Mouse (Mus musculus): ENCODE results near the gene Srgap1.

The Srgap1 gene

GRCm38 (mm10) chr10:122017063-122017462 is 30.1 kb downstream of the Srgap1 start:
- no peak for DNase-seq (ENCODE audit: low spot score in 2 of 2)

GRCm38 (mm10) chr10:122016631-122017030 is 30.5 kb downstream of the Srgap1 start:
- DNase-seq (ENCODE audit: low spot score in 2 of 2) = no peak

- DNase-seq (ENCODE audit: low spot score in 2 of 2) = no peak
These were observed 34.8 kb downstream of the Srgap1 start for GRCm38 (mm10) chr10:122012321-122012720.

GRCm38 (mm10) chr10:122008731-122009391 is 38.3 kb downstream of the Srgap1 start:
- no peak for DNase-seq (ENCODE audit: low spot score in 2 of 2)

GRCm38 (mm10) chr10:122008370-122008730 is 38.8 kb downstream of the Srgap1 start:
- no peak for DNase-seq (ENCODE audit: low spot score in 2 of 2)

- DNase-seq (ENCODE audit: low spot score in 2 of 2) = no peak
These were observed 40.5 kb downstream of the Srgap1 start for GRCm38 (mm10) chr10:122006606-122007005.

- no peak for DNase-seq (ENCODE audit: low spot score in 2 of 2)
These were observed 41.0 kb downstream of the Srgap1 start for GRCm38 (mm10) chr10:122006151-122006550.

GRCm38 (mm10) chr10:122005560-122005959 is 41.6 kb downstream of the Srgap1 start:
- no peak for DNase-seq (ENCODE audit: low spot score in 2 of 2)

- no peak for DNase-seq (ENCODE audit: low spot score in 2 of 2)
These were observed 44.2 kb downstream of the Srgap1 start for GRCm38 (mm10) chr10:122002930-122003329.

- DNase-seq (ENCODE audit: low spot score in 2 of 2) = no peak
These were observed 48.3 kb downstream of the Srgap1 start for GRCm38 (mm10) chr10:121998806-121999205.

- no peak for DNase-seq (ENCODE audit: low spot score in 2 of 2)
These were observed 50.6 kb downstream of the Srgap1 start for GRCm38 (mm10) chr10:121996500-121996899.

GRCm38 (mm10) chr10:121995448-121995847 is 51.7 kb downstream of the Srgap1 start:
- no peak for DNase-seq (ENCODE audit: low spot score in 2 of 2)

- no peak for DNase-seq (ENCODE audit: low spot score in 2 of 2)
These were observed 52.5 kb downstream of the Srgap1 start for GRCm38 (mm10) chr10:121994660-121995059.

- no peak for DNase-seq (ENCODE audit: low spot score in 2 of 2)
These were observed 54.5 kb downstream of the Srgap1 start for GRCm38 (mm10) chr10:121992609-121993008.

- no peak for DNase-seq (ENCODE audit: low spot score in 2 of 2)
These were observed 60.1 kb downstream of the Srgap1 start for GRCm38 (mm10) chr10:121986997-121987396.

- no peak for DNase-seq (ENCODE audit: low spot score in 2 of 2)
These were observed 62.2 kb downstream of the Srgap1 start for GRCm38 (mm10) chr10:121984887-121985286.

- DNase-seq (ENCODE audit: low spot score in 2 of 2) = no peak
These were observed 63.0 kb downstream of the Srgap1 start for GRCm38 (mm10) chr10:121983993-121984610.

GRCm38 (mm10) chr10:121975330-121975729 is 71.8 kb downstream of the Srgap1 start:
- DNase-seq (ENCODE audit: low spot score in 2 of 2) = no peak

GRCm38 (mm10) chr10:121974591-121974990 is 72.5 kb downstream of the Srgap1 start:
- DNase-seq (ENCODE audit: low spot score in 2 of 2) = no peak

- no peak for DNase-seq (ENCODE audit: low spot score in 2 of 2)
These were observed 73.8 kb downstream of the Srgap1 start for GRCm38 (mm10) chr10:121973281-121973680.

- DNase-seq (ENCODE audit: low spot score in 2 of 2) = no peak
These were observed 74.7 kb downstream of the Srgap1 start for GRCm38 (mm10) chr10:121972249-121972892.

GRCm38 (mm10) chr10:121971658-121972057 is 75.5 kb downstream of the Srgap1 start:
- no peak for DNase-seq (ENCODE audit: low spot score in 2 of 2)

GRCm38 (mm10) chr10:121970912-121971311 is 76.2 kb downstream of the Srgap1 start:
- no peak for DNase-seq (ENCODE audit: low spot score in 2 of 2)

All from natural killer cell, adult 2 months (primary cell).